Mouse (Mus musculus) erythroblast, embryonic 14.5 days (primary cell): ENCODE data around the gene Plekha5. TPM values are rescaled to one million over a fixed set of nuclear protein-coding genes. Genes with fewer than 3 reads are reported as not detected.

Source experiments
- H3K27me3 ChIP-seq: 2 replicates; pipeline ENCODE4 v1.6.1; 2012; ENCODE audit warnings: inconsistent platforms; ENCODE audit not compliant: control insufficient read depth
- H3K36me3 ChIP-seq: 2 replicates; pipeline ENCODE4 v1.6.1; 2012; ENCODE audit warnings: mild to moderate bottlenecking, inconsistent platforms; ENCODE audit not compliant: control insufficient read depth
- H3K4me1 ChIP-seq: 2 replicates; pipeline ENCODE4 v1.6.1; 2012; ENCODE audit warnings: inconsistent platforms; ENCODE audit not compliant: control insufficient read depth
- H3K4me3 ChIP-seq: replicated peaks from 2 replicates; pipeline ENCODE3; 2012; ENCODE audit warnings: moderate library complexity, mild to moderate bottlenecking, inconsistent platforms
- H3K9me3 ChIP-seq: 2 replicates; pipeline ENCODE4 v1.6.1; 2012; ENCODE audit warnings: low read length, inconsistent platforms, mixed read lengths; ENCODE audit not compliant: control insufficient read depth
- GATA1 ChIP-seq: IDR thresholded peaks from 2 replicates; pipeline ENCODE4 v1.6.1; 2012; ENCODE audit warnings: low read length, inconsistent platforms, mixed read lengths
- TAL1 ChIP-seq: IDR thresholded peaks from 3 replicates; pipeline ENCODE4 v1.6.1; 2012; ENCODE audit warnings: low read length, inconsistent platforms, mixed read lengths
- polyA plus RNA-seq: library from polyadenylated mRNA; stranded (reverse); fragments of >175 nt; gene quantifications from 2 replicates; pipeline ENCODE4 v1.2.3, GENCODE M21; 2012

The Plekha5 gene
- polyA plus RNA-seq, 1 experiment, result 0.01 TPM

DNA sequence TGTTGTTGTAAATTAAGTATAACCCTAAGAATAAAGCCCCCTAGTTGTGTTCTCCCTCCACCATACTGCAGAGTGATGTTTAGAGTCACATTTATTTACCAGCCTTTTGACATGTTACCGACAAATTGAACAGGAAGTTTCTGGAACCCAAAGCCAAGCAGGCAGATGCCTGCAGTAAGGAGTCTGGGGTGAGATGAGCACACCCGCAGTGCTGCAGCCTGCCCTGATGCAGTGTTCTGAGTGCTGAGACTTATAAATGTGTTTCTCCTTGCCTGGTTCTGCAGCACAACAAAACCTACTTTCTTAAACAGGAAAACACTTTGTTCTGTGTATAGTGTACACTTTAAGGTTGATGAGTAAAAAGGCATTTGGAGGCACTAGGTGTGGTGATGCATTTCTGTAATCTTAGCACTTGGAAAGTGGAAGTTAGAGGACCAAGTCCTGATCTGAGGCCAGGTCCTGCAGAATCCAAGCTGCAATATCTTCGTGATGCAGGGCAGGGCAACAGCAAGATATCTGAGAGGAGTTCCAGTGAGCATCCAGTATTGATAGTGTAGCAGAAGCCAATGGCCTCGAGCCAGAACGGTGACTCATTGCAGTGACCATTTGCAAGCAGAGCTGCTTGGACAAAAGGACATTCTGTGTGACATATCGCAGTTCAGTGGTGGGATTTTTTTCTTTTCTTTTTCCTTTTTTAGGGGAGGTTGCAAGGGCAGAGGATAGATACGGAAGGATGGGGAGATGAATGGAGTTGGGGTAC is 58.0 kb downstream of the Plekha5 start:
- Histone ChIP-seq H3K36me3 (no peaks in the 10 kb centered on the region), H3K9me3 (no peaks in the 10 kb centered on the region), H3K27me3 (no peaks in the 10 kb centered on the region), H3K4me3 (no peak overlapping the region), H3K4me1 (no peaks in the 10 kb centered on the region)
- TF ChIP-seq TAL1 (no peak), GATA1 (no peak)

DNA sequence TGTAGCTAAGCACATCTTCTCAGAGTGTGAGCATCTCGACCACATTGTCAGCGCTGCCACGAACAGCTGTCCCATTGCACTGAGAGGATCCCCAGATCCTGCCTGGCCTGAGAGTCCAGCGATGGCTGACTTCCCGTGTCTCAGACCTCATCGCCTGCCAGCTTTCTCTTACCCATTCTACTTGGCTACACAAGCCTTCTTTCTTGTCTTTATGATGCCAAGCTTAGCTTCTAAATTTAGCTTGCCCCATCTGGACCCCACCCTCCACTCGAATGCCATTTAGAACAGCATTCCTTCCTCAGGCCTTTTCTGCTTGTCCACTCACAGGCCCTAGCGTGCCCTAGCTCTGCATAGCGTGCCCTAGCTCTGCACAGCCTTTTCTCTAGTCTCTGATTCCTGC is 60.3 kb downstream of the Plekha5 start:
- no peaks in the 10 kb centered on the region for H3K4me1 ChIP-seq
- TF ChIP-seq GATA1 (no peak), TAL1 (no peak)
- no peak overlapping the region for H3K4me3 ChIP-seq
- no peaks in the 10 kb centered on the region for H3K27me3 ChIP-seq
- H3K36me3 ChIP-seq, result no peaks in the 10 kb centered on the region
- H3K9me3 ChIP-seq, result no peaks in the 10 kb centered on the region

DNA sequence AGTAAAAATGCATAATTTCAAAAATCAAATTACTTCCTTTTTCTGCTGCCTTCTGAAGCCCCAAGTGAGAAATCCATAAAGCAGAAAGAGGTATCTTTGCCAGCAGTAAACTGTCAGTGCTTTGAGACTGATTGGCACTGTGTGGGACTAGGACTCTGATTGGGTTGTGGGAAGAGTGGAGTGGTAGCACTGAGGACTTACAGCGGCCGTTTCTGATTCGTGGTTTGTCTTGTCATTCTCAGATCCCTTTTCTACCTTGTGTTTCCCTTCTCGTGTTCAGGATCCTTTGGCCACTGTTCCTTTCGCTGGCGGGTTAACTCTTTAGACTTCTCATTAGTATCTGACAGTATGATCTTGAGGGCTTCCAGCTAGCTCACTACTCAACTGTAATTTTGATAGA is 61.8 kb downstream of the Plekha5 start:
- no peaks in the 10 kb centered on the region for H3K9me3 ChIP-seq
- no peaks in the 10 kb centered on the region for H3K4me1 ChIP-seq
- no peaks in the 10 kb centered on the region for H3K27me3 ChIP-seq
- no peak overlapping the region for H3K4me3 ChIP-seq
- no peaks in the 10 kb centered on the region for H3K36me3 ChIP-seq
- TF ChIP-seq GATA1 (no peak), TAL1 (no peak)

DNA sequence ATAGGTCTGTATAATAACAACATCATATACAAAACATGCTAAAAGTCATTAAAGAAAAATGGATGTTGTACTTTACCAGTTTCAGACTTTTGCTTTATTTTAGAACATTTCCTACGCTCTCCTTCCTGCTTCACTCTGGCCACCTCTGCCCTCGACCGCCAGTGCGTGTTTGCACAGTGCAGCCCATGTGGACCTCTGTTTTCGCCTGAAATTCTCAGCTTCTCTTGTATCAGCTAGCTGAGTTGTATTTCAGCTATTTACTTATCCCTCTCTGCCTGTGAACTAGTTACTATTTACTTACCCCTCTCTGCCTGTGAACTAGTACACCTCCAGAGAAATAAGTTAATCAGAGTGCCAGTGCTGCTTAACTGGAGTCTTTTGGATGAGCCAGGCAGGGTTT is 62.8 kb downstream of the Plekha5 start:
- Histone ChIP-seq H3K27me3 (no peaks in the 10 kb centered on the region), H3K4me1 (no peaks in the 10 kb centered on the region), H3K9me3 (no peaks in the 10 kb centered on the region), H3K36me3 (no peaks in the 10 kb centered on the region), H3K4me3 (no peak overlapping the region)
- TF ChIP-seq TAL1, result no peak
- TF ChIP-seq GATA1, result no peak

DNA sequence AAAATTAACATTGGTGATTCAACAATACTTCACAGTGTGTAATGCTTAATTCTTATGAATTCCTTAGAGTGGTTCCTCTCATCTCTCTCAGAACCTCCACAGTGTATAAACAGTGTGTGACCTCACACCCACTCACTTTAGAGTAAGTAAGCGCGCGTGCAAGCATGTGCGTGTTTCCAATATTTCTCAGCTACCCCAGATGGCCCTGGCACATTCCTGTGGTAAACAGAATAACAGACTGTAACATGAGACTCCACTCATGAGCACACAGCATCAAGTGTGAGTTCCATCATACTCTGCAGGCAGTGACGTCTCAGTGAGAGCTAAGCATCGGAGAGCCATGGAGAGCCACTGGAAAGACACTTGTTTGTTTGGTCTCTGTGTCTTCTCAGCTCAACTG is 63.6 kb downstream of the Plekha5 start:
- H3K9me3 ChIP-seq, result no peaks in the 10 kb centered on the region
- H3K4me1 ChIP-seq, result no peaks in the 10 kb centered on the region
- TF ChIP-seq GATA1 (no peak), TAL1 (no peak)
- H3K27me3 ChIP-seq, result no peaks in the 10 kb centered on the region
- H3K4me3 ChIP-seq, result no peak overlapping the region
- no peaks in the 10 kb centered on the region for H3K36me3 ChIP-seq

DNA sequence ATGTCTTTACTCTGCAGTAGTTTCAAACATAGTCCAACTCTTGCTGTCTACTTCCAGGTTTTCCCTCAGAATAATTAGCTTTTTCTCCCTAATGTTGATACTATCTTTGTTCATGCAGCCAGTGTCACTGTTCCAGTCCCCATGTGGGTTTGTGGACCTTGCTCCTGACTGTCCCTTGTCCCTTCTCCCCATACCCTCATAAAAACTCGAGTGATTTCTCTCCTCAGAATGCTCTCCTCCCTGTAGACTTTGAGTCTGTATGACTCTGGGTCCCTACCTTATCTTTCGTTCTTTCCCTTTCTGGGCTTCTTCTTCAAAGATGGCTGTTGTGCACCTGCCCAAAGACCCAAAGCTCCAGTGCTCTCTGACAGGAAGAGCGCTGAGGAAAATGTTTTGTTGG is 64.8 kb downstream of the Plekha5 start:
- Histone ChIP-seq H3K9me3 (no peaks in the 10 kb centered on the region), H3K4me3 (no peak overlapping the region)
- TF ChIP-seq TAL1 (no peak), GATA1 (no peak)

DNA sequence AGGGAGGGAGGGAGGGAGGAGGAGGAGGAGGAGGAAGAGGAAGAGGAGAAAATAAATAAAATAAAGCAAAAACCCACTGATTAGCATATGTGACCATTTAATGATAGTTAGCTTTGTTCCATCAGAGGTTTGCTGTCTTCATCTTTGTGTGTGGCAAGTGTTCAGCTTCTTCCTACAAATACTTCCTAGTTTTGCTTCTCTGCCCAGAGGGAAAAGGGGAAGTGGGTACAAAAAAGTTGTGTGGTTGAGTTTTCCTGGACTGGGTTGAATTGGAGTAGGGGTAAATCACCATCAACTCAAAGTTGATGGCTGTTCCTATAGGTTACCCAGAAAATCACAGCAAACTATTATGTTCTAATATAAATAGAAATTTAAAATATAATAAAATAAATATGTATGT is 65.7 kb downstream of the Plekha5 start:
- no peaks in the 10 kb centered on the region for H3K4me1 ChIP-seq
- H3K36me3 ChIP-seq, result no peaks in the 10 kb centered on the region
- H3K9me3 ChIP-seq, result no peaks in the 10 kb centered on the region
- TF ChIP-seq GATA1 (no peak), TAL1 (no peak)
- H3K4me3 ChIP-seq, result no peak overlapping the region
- no peaks in the 10 kb centered on the region for H3K27me3 ChIP-seq

More for the DNA sequence above, 64.8 kb downstream of the Plekha5 start:
- Histone ChIP-seq H3K27me3 (no peaks in the 10 kb centered on the region), H3K36me3 (no peaks in the 10 kb centered on the region), H3K4me1 (no peaks in the 10 kb centered on the region)

DNA sequence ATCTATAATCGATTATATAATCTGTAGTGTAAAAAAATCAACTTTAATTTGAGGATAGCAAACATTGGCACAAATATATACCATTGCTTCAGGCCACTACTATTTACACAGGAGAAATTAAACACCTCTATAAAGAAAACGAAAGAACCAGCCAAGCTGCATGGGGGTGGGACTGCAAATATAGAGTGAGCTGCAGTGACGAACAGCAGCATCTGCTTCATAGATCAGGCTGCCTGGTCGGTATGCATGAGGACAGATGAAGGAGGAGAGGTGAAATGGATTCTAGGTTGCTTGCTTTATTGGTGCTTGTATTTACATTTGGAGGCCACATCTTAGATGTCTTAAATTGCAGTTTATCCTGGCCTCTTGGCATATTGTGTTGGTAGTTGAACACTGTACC is 66.4 kb downstream of the Plekha5 start:
- no peak overlapping the region for H3K4me3 ChIP-seq
- no peaks in the 10 kb centered on the region for H3K9me3 ChIP-seq
- TF ChIP-seq GATA1 (no peak), TAL1 (no peak)
- no peaks in the 10 kb centered on the region for H3K36me3 ChIP-seq
- H3K27me3 ChIP-seq, result no peaks in the 10 kb centered on the region
- H3K4me1 ChIP-seq, result no peaks in the 10 kb centered on the region

DNA sequence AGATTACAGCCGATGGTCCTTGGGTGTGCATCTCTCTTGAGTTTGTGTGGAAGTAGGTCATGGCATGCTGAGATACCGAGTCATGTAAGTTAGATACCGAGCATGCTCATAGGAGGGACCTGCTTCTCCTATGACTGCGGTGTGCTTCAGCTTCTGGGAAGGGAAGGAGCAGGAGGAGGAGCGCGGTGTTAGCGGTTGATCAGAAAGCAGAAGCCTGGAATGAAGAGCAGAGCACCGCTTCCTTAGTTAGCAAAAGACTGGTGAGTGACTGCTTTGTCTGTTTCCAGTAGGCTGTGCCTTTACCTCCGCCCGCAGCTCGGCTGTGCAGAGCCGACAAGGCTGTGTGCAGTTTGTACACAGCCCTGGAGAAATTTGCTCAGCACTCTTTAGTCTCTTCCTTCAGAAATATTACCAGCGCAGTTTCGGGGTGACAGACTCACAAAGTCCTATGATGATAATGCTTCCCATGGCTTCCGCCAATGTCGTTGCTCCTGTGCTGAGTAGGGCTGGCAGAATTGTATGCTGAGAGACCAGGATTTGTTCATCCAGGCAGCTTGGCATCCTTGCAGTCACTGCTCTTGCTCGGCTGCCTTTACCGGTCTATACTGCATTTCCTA is 67.2 kb downstream of the Plekha5 start:
- H3K4me1 ChIP-seq, result no peaks in the 10 kb centered on the region
- no peak for TF ChIP-seq TAL1
- no peak for TF ChIP-seq GATA1
- no peaks in the 10 kb centered on the region for H3K27me3 ChIP-seq
- H3K36me3 ChIP-seq, result no peaks in the 10 kb centered on the region
- no peaks in the 10 kb centered on the region for H3K9me3 ChIP-seq
- no peak overlapping the region for H3K4me3 ChIP-seq

DNA sequence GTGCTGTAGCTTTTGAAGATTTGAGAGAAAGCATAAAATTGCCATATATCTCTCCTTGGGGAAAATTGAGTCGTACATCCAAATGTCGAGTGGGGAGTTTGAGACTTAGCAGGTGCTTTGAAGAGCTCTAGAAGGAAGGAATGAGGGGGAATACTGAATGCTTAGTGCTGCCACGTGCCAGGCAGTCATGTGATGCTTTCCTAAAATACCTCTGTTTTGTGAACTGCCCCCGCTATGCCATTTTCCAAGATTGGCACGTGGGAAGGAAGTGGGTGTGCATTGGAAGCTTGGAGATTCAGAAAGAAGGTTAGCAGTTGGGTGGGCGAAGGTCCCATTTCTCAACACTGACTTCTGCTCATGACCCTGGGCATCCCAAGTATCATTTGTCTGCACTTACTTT is 68.2 kb downstream of the Plekha5 start:
- H3K27me3 ChIP-seq, result no peaks in the 10 kb centered on the region

More for the DNA sequence above, 68.2 kb downstream of the Plekha5 start:
- no peak overlapping the region for H3K4me3 ChIP-seq
- TF ChIP-seq GATA1, result no peak
- no peak for TF ChIP-seq TAL1
- H3K36me3 ChIP-seq, result no peaks in the 10 kb centered on the region
- H3K4me1 ChIP-seq, result no peaks in the 10 kb centered on the region
- H3K9me3 ChIP-seq, result no peaks in the 10 kb centered on the region
